Mouse (Mus musculus): ENCODE results near the gene Pth. TPM values are rescaled to one million over a fixed set of nuclear protein-coding genes. Genes with fewer than 3 reads are reported as not detected.

Pth gene
- polyA plus RNA-seq, 1 experiment from 2014 or later = not detected

GRCm38 (mm10) chr7:113377875-113378658 is 10.3 kb downstream of the Pth start:
- H3K27me3 ChIP-seq = no peaks in the 10 kb centered on the region
- no peaks in the 10 kb centered on the region for H3K9me3 ChIP-seq
- 27% methylated on average over 7 of the region's 7 CpGs for WGBS
- H3K4me1 ChIP-seq = no peaks in the 10 kb centered on the region
- H3K36me3 ChIP-seq = no peaks in the 10 kb centered on the region
- H3K27ac ChIP-seq = no peak overlapping the region
- no peak overlapping the region for H3K4me3 ChIP-seq
- no peak overlapping the region for H3K4me2 ChIP-seq
- ATAC-seq (ENCODE audit: insufficient number of reproducible peaks, low FRiP score, low TSS enrichment, low read depth) = no peak
- H3K9ac ChIP-seq = no peak overlapping the region

GRCm38 (mm10) chr7:113372682-113373081 is 15.7 kb downstream of the Pth start:
- peaks cover 12% of the 10 kb centered on the region for H3K4me1 ChIP-seq
- H3K36me3 ChIP-seq = no peaks in the 10 kb centered on the region
- H3K4me3 ChIP-seq = no peak overlapping the region
- no peak overlapping the region for H3K4me2 ChIP-seq
- no peaks in the 10 kb centered on the region for H3K9me3 ChIP-seq
- WGBS = 91% methylated on average over 1 of the region's 1 CpGs
- no peak overlapping the region for H3K27ac ChIP-seq
- ATAC-seq (ENCODE audit: insufficient number of reproducible peaks, low FRiP score, low TSS enrichment, low read depth) = no peak
- no peak overlapping the region for H3K9ac ChIP-seq
- no peaks in the 10 kb centered on the region for H3K27me3 ChIP-seq

GRCm38 (mm10) chr7:113369620-113370340 is 18.6 kb downstream of the Pth start:
- Histone ChIP-seq H3K9me3 (no peaks in the 10 kb centered on the region), H3K4me3 (peak overlapping the region; percentile 93)
- peak; percentile 68 for ATAC-seq (ENCODE audit: insufficient number of reproducible peaks, low FRiP score, low TSS enrichment, low read depth)

GRCm38 (mm10) chr7:113368746-113369619 is 19.4 kb downstream of the Pth start, which contains the start of gene Btbd10:
Gene Btbd10, minus strand, starts transcription at chr7:113369392.
- Histone ChIP-seq H3K27ac (peak within 1 kb of the TSS; percentile 89), H3K36me3 (no peaks in the 10 kb centered on the region), H3K9ac (peak within 1 kb of the TSS; percentile 85), H3K4me1 (peaks cover 12% of the 10 kb centered on the region), H3K4me2 (peak within 1 kb of the TSS; percentile 85), H3K4me3 (peak within 1 kb of the TSS; percentile 93), H3K27me3 (no peaks in the 10 kb centered on the region), H3K9me3 (no peaks in the 10 kb centered on the region)
- WGBS = under 1% methylated on average over 64 of the region's 64 CpGs
- peak; percentile 99 for ATAC-seq (ENCODE audit: insufficient number of reproducible peaks, low FRiP score, low TSS enrichment, low read depth)

More at GRCm38 (mm10) chr7:113369620-113370340, 18.6 kb downstream of the Pth start:
- Histone ChIP-seq H3K36me3 (no peaks in the 10 kb centered on the region), H3K27ac (peak overlapping the region; percentile 89), H3K27me3 (no peaks in the 10 kb centered on the region), H3K4me1 (peaks cover 12% of the 10 kb centered on the region), H3K9ac (peak overlapping the region; percentile 85), H3K4me2 (peak overlapping the region; percentile 85)
- under 1% methylated on average over 44 of the region's 44 CpGs for WGBS

- Histone ChIP-seq H3K9me3 (no peaks in the 10 kb centered on the region), H3K27ac (no peak overlapping the region), H3K36me3 (no peaks in the 10 kb centered on the region), H3K4me2 (no peak overlapping the region), H3K9ac (no peak overlapping the region), H3K27me3 (no peaks in the 10 kb centered on the region), H3K4me3 (no peak overlapping the region), H3K4me1 (peaks cover 12% of the 10 kb centered on the region)
- no peak for ATAC-seq (ENCODE audit: insufficient number of reproducible peaks, low FRiP score, low TSS enrichment, low read depth)
- WGBS = 81% methylated on average over 4 of the region's 4 CpGs
Observed at GRCm38 (mm10) chr7:113367440-113367839, 20.9 kb downstream of the Pth start.

GRCm38 (mm10) chr7:113349089-113349488 is 39.3 kb downstream of the Pth start:
- Histone ChIP-seq H3K36me3 (no peaks in the 10 kb centered on the region), H3K4me2 (no peak overlapping the region), H3K27me3 (no peaks in the 10 kb centered on the region), H3K9me3 (no peaks in the 10 kb centered on the region), H3K4me3 (no peak overlapping the region), H3K27ac (no peak overlapping the region), H3K9ac (no peak overlapping the region), H3K4me1 (no peaks in the 10 kb centered on the region)
- no peak for ATAC-seq (ENCODE audit: insufficient number of reproducible peaks, low FRiP score, low TSS enrichment, low read depth)
- WGBS = 85% methylated on average over 1 of the region's 1 CpGs

GRCm38 (mm10) chr7:113347694-113348093 is 40.7 kb downstream of the Pth start:
- H3K9ac ChIP-seq = no peak overlapping the region
- ATAC-seq (ENCODE audit: insufficient number of reproducible peaks, low FRiP score, low TSS enrichment, low read depth) = no peak
- H3K4me2 ChIP-seq = no peak overlapping the region
- H3K4me3 ChIP-seq = no peak overlapping the region
- H3K27me3 ChIP-seq = no peaks in the 10 kb centered on the region
- H3K9me3 ChIP-seq = no peaks in the 10 kb centered on the region
- WGBS = 84% methylated on average over 2 of the region's 2 CpGs
- H3K4me1 ChIP-seq = no peaks in the 10 kb centered on the region
- H3K36me3 ChIP-seq = no peaks in the 10 kb centered on the region
- no peak overlapping the region for H3K27ac ChIP-seq

GRCm38 (mm10) chr7:113347271-113347670 is 41.1 kb downstream of the Pth start:
- Histone ChIP-seq H3K36me3 (no peaks in the 10 kb centered on the region), H3K4me3 (no peak overlapping the region), H3K4me1 (no peaks in the 10 kb centered on the region), H3K4me2 (no peak overlapping the region), H3K27ac (no peak overlapping the region), H3K27me3 (no peaks in the 10 kb centered on the region), H3K9ac (no peak overlapping the region), H3K9me3 (no peaks in the 10 kb centered on the region)
- no peak for ATAC-seq (ENCODE audit: insufficient number of reproducible peaks, low FRiP score, low TSS enrichment, low read depth)
- WGBS = 41% methylated on average over 4 of the region's 4 CpGs

Other genes with a start within 250 kb of the Pth start
- 6.7 and 7.5 TPM in 2 replicates for gene Arntl, start 181.1 kb downstream of the Pth start, polyA plus RNA-seq (2015; fragmentation: Nextera tagmentation; extraction: Ambion mirVana)
- 27.9 TPM in 2 replicates for gene Btbd10, start 19.2 kb downstream of the Pth start, polyA plus RNA-seq (2015; fragmentation: Nextera tagmentation; extraction: Ambion mirVana)
- 72.4 and 80.8 TPM in 2 replicates for gene Far1, start 125.3 kb upstream of the Pth start, polyA plus RNA-seq (2015; fragmentation: Nextera tagmentation; extraction: Ambion mirVana)

Data from limb, embryonic 15.5 days (tissue).